Mouse (Mus musculus) cerebellum, postnatal 4 days (tissue): ENCODE data around the gene Slc16a12.
A peak's percentile ranks its signal among the peaks of the same experiment; 100 is the strongest.
"Not testable (repeated sequence)": the region's sequence is repeated elsewhere in the genome, so short reads cannot be mapped to it uniquely, and the experiment has no call there.

Experiments
- DNase-seq, 2 experiments: peaks; one replicate each; pipeline ENCODE4 v3.0.0; 2022; ENCODE audit warnings: low spot score in 2 of 2, mixed read lengths in 1 of 2

Slc16a12 gene

DNA sequence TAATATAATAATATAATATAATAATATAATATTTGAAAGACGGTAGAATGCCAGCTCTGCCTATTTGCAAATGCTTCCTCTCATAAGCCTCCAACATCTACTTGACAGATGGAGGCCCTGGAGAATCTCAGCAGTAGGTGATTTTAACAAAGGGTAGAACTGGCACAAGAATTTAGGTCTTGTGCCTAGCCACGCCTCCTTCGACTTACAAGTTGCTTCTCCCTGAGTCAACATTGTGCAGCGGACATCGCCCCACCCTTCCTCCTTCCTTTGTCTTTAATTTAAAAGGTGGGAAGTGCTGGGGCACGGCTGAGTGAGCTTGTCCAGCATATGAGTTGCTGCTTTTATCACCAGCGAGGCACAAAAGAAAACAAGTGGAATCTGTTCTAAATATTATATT lies 73.6 kb downstream of the Slc16a12 start:
- DNase-seq: no peak

DNA sequence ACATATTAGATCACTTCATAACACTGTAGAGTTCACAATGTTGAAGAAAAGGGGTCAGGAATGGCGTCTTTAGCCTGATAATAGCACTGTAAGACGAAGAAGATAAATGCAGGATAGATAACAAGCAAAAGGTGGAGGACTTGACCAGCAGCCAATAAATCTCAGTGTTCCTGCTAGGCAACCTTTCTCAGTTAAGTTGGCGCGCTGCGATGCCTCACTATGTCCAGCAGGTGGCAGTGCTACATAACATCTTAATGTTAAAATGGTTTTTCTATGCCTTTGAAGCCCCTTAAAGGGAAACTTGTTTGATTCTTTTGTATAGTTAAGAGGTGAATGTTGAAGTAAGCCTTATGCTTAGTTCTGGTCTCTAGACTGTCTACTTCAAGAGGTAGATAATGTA lies 81.0 kb downstream of the Slc16a12 start:
- peak; percentile 66 to 78 for DNase-seq

DNA sequence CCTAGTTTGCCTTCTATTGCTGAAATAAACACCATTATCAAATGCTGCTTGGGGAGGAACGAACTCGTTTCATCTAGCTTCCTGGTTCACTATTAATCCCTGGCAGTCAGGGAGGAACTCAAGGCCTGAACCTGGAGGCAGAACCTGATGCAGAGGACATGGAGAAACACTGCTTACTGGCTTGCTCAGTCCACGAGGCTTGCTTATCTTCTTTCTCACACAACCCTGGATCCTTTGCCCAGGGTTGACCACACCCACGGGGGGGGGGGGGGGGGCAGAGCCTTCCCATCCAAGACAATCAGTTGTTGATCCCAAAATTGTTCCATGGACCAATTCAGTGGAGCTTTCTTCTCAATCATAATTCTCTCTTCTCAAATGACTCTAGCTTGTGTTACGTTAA lies 84.3 kb downstream of the Slc16a12 start:
- DNase-seq: no peak

DNA sequence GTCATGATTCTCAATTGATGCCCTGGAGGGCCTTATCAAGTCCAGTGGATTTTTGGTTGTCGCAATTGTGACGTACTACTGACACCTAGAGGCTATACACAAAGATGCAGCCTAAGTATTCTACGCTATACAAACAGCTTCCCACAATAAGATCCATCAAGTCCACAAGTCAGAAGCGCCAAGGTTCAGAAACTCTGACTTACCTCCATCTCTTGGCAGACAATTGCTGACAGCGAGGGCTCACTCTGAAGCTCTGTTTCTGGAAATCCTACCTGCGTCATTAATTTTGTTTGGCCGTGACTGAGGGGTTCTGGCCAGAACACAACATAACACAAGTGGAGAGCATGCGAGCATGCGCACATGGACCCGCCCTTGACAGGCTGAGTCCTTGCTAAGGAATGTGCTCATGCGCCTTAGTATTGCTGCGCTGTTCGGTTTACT lies 85.0 kb downstream of the Slc16a12 start:
- DNase-seq: peak in 1 of 2 experiments; percentile 15

DNA sequence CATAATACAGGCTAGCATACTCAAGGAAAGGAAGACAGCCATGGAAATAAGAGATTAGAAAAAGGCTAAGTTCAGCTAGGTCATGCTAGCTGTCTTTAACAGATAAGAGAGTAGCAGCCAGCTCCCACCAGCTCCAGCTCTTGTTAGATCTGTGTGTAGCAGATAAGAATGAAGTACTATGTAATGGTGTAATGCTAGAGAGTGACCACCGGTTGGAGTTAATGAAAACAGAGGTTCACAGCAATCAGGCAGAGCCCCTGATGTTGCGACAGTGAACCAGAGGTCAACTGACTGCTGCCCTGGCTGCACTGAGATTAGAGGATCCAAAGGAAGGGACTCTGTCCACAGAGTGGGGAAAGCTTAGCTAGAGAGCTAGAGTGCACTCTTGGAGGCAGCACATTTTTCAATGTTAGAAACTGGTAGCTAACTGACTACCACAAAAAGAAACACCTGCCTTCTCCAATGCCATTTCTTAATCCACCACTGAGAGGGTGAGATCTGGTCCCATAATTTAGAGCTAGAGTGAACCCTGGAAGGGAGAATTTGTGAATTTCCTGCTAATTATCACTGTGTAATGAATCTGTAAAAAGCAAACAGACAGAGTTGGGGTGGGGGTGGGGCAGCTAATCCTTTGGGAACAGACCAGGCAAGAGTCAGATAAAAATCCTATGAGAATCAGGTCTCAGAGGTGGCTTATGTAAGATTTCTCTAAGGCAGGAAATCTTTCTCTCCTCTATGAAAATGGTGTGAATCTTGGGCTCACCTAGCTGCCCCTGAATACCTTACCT lies 90.4 kb downstream of the Slc16a12 start:
- DNase-seq: no peak

DNA sequence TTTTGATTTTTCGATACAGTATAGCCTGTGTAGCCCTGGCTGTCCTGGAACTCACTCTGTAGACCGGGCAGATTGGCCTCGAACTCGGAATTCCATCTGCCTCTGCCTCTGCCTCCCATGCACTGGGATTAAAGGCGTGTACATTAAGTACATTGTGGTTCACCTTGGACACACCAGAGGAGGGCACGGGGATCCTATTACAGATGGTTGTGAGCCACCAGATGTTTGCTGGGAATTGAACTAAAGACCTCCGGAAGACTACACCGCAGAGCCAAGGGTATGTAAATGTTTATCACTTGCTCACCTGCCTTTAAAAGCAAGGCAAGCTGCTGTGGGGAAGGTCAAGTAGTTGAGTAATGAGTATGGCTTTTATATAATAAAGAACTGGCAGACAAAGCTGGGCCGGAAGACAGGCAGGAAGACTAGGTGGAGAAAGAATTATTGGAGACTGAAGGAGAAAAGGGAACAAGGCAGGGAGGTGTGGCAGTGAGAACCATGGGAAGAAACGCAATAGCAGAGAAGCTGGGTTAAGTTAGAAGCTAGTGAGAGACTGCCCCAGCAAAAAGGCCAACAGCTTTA lies 91.8 kb downstream of the Slc16a12 start:
- no peak for DNase-seq

DNA sequence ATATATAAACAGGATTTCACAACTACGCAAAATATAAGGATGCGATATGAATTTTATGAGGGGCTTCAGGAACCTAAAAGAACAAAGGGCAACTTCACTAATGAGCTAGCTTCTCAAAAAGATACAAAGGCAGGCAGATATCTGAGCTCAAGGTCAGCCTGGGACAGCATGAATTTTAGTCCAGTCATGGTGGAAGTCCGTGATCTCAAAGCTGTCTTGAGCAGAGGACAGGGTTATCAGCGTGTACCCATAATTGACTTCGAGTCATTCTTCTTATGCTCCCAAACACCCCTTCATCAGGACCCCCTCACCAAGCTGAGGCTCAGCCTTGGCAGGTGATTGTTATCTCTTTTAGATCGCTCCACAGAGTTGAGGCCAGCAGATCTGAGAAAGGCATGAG lies 96.1 kb downstream of the Slc16a12 start:
- no peak for DNase-seq

DNA sequence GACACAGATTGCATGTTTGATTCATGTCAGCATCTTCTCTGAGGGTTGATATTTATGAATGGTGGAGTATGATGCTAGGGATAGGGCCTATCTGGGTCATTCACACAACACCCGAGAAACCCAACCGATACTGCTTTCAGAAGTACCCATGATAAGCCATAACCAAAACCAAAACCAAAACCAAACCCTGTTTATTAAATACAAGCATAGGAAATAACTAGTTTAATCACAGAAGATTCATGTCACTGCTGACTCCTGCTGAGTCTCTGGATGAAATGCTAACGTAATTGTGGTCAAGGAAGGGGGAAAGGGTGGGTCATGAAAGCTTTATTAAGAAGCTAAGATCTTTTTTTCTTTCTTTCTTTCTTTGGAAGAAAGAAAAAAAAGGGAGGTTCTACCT lies 96.8 kb downstream of the Slc16a12 start:
- DNase-seq: no peak

DNA sequence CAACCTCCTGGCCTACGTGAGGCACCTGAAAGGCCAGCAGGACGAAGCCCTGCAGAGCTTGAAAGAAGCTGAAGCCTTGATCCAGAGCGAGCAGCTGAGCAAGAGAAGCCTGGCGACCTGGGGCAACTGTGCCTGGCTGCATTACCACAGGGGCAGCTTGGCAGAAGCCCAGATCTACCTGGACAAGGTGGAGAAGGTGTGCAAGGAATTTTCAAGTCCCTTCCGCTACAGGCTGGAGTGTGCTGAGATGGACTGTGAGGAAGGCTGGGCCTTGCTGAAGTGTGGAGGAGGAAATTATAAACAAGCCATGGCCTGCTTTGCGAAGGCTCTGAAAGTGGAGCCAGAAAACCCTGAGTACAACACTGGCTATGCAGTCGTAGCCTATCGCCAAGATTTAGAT lies 99.5 kb downstream of the Slc16a12 start:
- not testable (repeated sequence) for DNase-seq

DNA sequence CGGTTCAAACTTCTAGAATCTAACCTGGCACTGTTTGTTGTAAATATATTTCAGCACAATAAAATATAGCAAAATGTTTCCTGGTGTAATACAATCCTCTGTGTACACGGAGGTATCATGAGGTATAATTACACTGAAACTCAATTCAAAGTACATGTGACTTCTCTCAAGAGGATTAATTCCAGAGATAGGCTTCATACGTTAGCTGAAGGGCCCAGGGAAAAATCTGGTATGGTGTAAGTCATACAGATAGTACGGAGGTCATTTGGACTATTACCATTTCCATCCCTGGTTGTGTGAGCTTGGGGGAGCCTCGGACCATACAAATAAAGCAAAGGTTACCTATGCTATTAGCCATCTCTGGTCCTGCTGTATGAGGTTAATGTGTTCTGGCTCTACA lies 104.5 kb downstream of the Slc16a12 start:
- DNase-seq: no peak

DNA sequence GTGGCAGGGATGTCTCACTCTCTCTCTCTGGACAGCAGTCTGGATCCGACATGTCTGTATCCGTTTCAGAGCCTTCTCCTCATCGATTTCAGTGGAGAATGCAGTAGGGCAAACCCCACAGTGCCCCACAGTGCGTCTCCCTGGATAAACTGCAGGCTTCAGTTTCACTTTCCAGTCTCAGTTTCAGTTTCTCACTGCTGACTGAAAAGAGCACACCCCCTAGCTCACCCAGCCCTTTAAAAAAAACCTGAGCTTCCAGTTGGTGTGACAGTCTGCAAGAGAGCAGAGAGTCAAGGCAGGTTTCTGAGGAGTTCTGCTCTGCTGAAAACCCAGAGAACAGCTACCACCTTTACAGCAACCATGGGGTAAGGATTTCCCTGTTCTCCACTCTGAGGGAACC lies 106.5 kb downstream of the Slc16a12 start, which contains the start of the genes Ifit1bl2 and Ifit1:
Ifit1bl2 (minus strand) TSS at position 121 of the 400 bp plus-strand sequence.
Ifit1 (plus strand) TSS at position 249 of the 400 bp plus-strand sequence.
- no peak for DNase-seq

DNA sequence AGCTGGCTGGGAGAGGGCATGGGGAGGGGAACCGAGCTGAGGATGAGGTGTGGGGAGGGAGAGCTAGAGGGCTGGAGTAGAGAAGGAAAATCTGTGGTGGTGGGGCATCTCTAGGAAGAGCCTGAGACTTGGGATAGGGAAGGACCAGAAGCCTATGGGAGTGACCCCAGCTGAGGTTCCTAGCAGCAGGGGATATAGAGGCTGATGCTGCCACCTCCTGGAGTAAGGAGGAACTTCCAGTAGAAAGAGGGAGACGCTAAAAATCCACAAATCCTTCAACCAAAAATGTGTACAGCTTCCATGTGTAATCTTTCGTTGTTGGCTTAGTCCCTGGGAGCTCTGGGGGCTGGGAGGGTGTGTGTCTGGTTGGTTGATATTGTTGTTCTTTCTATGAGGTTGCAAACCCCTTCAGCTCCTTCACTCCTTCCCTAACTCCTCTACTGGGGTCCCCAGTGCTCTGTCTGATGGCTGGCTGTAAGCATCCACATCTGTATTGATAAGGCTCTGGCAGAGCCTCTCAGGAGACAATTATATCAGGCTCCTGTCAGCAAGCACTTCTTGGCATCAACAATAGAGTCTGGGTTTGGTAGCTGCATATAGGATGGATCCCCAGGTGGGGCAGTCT lies 110.0 kb downstream of the Slc16a12 start:
- DNase-seq: peak in 1 of 2 experiments; percentile 29

DNA sequence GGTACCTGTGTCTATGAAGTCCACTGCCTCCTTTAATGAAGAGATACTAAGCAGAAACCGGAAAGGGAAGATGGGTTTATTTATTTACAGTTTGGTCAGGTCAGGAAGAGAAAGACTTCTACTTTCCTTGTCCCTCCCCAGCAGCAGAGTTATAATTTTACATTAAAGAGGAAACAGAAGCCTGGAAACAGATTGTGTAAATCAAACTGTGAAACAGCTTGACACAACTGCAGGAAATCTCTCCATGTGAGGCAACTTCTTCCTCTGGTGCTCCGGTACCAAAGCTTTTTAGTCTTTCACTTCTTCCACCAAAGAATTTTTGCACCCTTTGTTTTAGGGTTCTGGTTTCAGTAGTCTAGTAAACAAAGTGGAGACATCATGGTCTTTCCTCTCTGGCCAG lies 113.6 kb downstream of the Slc16a12 start:
- no peak for DNase-seq

DNA sequence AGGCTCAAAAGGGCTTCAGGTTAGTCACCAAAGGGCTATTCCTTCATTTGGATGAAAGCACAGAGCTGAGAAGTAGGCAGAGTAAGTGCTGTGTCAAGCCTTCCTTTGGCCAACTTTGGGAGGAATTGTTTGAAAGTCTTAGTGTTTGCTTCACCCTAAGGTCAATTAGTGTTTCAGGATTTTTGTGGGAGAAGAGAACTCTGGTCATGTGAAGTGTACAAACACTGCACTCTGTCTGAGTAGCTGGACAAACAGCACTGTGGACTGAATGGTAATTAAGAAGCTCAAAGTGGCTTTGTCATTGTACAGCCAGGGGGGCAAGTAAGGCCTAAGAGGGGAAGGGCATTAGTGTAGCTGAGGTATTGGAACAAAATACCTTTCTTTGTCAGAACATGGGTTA lies 115.6 kb downstream of the Slc16a12 start:
- DNase-seq: no peak

DNA sequence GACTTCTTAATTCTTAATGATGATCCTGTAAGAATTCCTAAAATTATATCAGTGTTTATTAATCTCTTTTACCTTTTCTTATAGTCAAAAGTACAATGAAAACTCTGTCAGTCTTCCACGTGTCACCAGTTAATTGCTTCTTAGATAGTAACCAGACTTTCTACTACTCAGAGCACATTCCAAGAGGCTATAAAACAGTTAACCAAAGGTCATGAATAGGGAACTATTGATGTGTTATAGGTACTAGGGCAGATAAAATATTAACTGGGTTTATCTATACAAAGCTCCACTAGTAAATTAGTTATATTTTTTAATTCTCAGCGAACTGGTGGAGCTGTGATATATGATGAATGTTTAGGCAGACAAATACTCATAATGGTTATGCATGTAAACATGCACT lies 119.6 kb downstream of the Slc16a12 start:
- no peak for DNase-seq

DNA sequence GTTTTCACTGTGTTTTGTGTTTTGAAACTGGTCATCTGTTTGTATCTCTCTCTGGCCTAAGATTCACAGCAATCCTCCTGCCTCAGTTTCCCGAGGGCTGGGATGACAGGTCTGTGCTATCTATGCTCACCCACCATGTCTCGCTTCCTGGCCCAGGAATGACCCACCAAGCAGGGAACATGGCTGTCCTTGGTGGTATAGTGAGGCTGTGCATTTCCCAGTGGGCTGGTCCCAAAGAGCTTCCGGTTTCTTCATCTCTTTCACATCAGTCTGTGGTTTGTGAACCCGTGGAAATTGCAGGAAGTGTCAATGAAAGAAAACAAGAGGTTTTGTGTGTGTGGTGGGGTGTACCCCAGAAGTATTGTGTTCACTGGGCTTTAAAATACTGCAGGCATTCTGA lies 122.4 kb downstream of the Slc16a12 start:
- DNase-seq: no peak

DNA sequence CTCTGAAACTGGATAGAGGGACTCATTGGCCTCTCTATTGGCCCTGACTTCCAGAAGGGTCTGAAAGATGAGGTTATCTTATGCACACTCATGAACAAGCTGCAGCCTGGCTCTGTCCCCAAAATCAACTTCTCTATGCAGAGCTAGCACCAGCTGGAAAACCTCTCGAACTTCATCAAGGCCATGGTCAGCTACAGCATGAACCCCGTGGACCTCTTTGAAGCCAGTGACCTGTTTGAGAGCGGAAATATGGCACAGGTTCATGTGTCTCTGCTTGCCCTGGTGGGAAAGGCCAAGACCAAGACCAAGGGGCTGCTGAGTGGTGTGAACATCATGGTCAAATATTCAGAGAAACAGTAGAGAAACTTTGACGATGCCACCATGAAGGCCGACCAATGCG lies 123.3 kb downstream of the Slc16a12 start:
- DNase-seq: no peak

DNA sequence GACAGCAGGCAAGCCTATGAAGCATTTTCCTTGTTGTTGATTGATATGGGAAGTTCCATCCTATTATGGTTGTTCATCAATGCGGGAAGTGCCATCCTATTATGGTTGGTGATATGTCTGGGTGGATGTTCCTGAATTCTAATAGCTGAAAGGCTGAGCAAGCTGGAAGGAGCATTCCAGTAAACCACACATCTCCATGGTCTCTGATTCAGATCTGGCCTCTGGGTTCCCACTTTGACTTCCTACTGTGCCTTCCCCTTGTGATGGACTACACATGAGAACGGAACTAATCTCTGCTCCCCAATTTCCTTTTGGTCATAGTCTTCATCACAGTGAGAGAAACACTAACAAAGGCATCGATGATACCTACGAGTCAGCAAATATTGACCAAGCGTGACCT lies 126.2 kb downstream of the Slc16a12 start:
- DNase-seq: no peak
